Mouse (Mus musculus) forebrain, embryonic 16.5 days (tissue): Measurements from ENCODE around the gene Gm10309. TPM values are rescaled to one million over a fixed set of nuclear protein-coding genes. Genes with fewer than 3 reads are reported as not detected.

ENCODE experiments used
- ATAC-seq: fragments of 200-750 bp; cut with Nextera tagmentation; 2 replicates; pipeline ENCODE4 v1.8.0; 2017; ENCODE audit warnings: mild to moderate bottlenecking, moderate library complexity
- H3K27ac ChIP-seq: fragments of 300-500 bp; sonication (generic); 2 replicates; pipeline ENCODE4 v1.5.1; 2014; ENCODE audit warnings: low read length, control low read depth
- H3K27me3 ChIP-seq: fragments of 300-500 bp; sonication (generic); replicated peaks from 2 replicates; pipeline ENCODE4 v1.6.1; 2014; ENCODE audit warnings: low read length; ENCODE audit not compliant: control insufficient read depth, insufficient read depth
- H3K36me3 ChIP-seq: fragments of 300-500 bp; sonication (generic); 2 replicates; pipeline ENCODE4 v1.6.1; 2014; ENCODE audit not compliant: control insufficient read depth, insufficient read depth
- H3K4me1 ChIP-seq: fragments of 300-500 bp; sonication (generic); replicated peaks from 2 replicates; pipeline ENCODE4 v1.6.1; 2014; ENCODE audit warnings: low read length; ENCODE audit not compliant: control insufficient read depth, insufficient read depth
- H3K4me2 ChIP-seq: fragments of 300-500 bp; sonication (generic); 2 replicates; pipeline ENCODE4 v1.6.1; 2014; ENCODE audit warnings: mild to moderate bottlenecking, low read length, control low read depth
- H3K4me3 ChIP-seq: fragments of 300-500 bp; sonication (generic); replicated peaks from 2 replicates; pipeline ENCODE4 v1.5.1; 2014; ENCODE audit warnings: mild to moderate bottlenecking, low read length, control low read depth
- H3K9ac ChIP-seq: fragments of 300-500 bp; sonication (generic); replicated peaks from 2 replicates; pipeline ENCODE4 v1.6.1; 2014; ENCODE audit warnings: low read depth, low read length, control low read depth
- H3K9me3 ChIP-seq: fragments of 300-500 bp; sonication (generic); 2 replicates; pipeline ENCODE4 v1.6.1; 2016; ENCODE audit warnings: low read length; ENCODE audit not compliant: control insufficient read depth
- WGBS: fragments of 180-500 bp; shearing (Covaris S2); extraction: QIAGEN DNeasy Blood & Tissue Kit; methylation state at CpG from one replicate; pipeline ENCODE4 v1.1.7; 2014; 5-methylcytosine and 5-hydroxymethylcytosine counted together
- polyA plus RNA-seq: library from polyadenylated mRNA; unstranded; fragments of >200 nt; fragmentation: Nextera tagmentation; extraction: Ambion mirVana; gene quantifications from 2 replicates; pipeline ENCODE4 v1.2.1, GENCODE M21; 2015

Gene Gm10309
- polyA plus RNA-seq, 1 experiment from 2014 or later: 1.2 TPM

DNA sequence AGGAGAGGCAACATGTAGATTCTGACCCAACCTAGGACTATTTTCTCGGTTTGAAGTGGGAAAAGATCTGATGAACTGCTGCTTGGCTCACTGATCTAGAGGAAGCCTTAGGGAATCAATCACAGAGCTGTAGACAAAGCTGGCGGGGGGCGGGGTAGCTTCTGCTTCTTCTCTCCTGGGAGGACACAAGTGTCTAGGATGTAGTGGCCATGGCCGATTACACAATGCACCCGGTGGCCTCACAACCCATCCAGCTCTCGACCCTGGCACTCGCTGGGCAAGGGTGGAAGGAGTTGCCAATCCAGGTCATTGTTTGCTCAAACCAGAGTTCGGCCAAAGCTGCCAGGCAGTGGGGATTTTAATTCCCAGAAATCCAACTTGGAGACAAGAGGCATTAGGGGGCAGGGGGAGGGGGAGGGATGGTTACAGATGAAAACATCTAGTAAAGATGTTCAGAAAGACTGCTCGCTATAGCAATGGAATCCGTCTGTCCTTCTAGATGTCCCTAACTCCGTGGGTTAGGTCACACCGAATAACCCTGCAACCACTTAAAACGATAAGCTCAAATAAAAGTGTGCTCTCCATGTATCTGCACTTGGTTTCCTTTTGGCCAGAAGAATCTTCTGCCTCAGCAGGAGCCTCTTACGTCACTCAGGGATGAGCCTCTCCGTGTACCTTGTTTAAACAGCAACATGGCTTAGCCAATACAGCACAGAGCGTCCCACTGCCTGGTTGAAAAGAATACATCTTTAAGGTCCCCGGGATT is 27.9 kb upstream of the Gm10309 start:
- H3K4me1 ChIP-seq: peaks cover 4% of the 10 kb centered on the region; the same call in 1 of the 2 replicates

DNA sequence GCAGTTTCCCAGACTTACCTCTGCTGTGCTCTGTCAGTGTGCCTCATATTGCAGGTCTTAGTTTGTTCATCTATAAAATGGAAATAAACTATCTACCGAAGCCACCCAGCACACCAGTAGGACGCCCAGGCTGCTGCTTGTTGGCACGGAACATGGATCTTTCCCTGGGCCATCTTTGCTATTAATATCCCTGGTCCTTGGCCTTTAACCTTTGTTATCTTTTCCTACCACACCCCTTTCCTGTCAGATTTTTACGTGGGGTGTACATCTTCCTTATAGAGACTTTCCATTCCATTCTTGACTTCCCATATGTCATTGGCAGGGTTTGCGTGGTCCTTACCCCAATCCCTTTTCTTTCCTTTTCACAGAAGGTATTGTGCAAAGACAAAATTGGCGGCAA is 26.2 kb upstream of the Gm10309 start:
- 88% methylated on average over 6 of the region's 6 CpGs for whole genome bisulfite sequencing
- H3K9me3 ChIP-seq: no peaks in the 10 kb centered on the region
- no peak for ATAC-seq
- H3K27ac ChIP-seq: no peak overlapping the region
- no peaks in the 10 kb centered on the region for H3K27me3 ChIP-seq
- no peaks in the 10 kb centered on the region for H3K36me3 ChIP-seq
- no peak overlapping the region for H3K4me2 ChIP-seq
- H3K9ac ChIP-seq: no peak overlapping the region
- H3K4me3 ChIP-seq: no peak overlapping the region
- peaks cover 4% of the 10 kb centered on the region; the same call in 1 of the 2 replicates for H3K4me1 ChIP-seq

More for the DNA sequence above, 27.9 kb upstream of the Gm10309 start:
- Histone ChIP-seq H3K27ac (no peak overlapping the region), H3K36me3 (no peaks in the 10 kb centered on the region), H3K4me2 (no peak overlapping the region), H3K4me3 (no peak overlapping the region), H3K9ac (no peak overlapping the region), H3K27me3 (no peaks in the 10 kb centered on the region), H3K9me3 (no peaks in the 10 kb centered on the region)
- ATAC-seq: no peak
- WGBS: 81% methylated on average over 17 of the region's 17 CpGs

DNA sequence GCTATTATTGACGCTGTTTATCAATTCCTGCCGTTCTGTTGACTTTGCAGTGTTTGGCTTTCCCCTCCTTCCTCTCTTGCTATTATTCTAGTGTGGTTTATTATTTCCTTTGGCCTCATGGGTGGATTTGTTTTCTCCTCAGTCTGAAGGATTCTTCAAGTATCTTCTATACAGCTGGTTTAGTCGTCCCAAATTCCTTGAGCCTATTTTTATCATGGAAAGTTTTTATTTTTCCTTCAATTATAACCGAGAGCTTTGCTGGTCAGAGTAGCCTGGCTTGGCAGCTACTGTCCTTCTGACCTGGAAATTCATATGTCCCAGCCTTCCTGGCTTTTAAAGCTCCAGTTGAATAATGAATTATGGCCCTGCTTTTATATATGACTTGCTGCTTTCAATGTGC is 24.4 kb upstream of the Gm10309 start:
- ATAC-seq: no peak
- Histone ChIP-seq H3K36me3 (no peaks in the 10 kb centered on the region), H3K4me2 (no peak overlapping the region), H3K27me3 (no peaks in the 10 kb centered on the region), H3K9me3 (no peaks in the 10 kb centered on the region), H3K27ac (no peak overlapping the region), H3K9ac (no peak overlapping the region), H3K4me1 (no peaks in the 10 kb centered on the region), H3K4me3 (no peak overlapping the region)
- 82% methylated on average over 4 of the region's 4 CpGs for whole genome bisulfite sequencing

DNA sequence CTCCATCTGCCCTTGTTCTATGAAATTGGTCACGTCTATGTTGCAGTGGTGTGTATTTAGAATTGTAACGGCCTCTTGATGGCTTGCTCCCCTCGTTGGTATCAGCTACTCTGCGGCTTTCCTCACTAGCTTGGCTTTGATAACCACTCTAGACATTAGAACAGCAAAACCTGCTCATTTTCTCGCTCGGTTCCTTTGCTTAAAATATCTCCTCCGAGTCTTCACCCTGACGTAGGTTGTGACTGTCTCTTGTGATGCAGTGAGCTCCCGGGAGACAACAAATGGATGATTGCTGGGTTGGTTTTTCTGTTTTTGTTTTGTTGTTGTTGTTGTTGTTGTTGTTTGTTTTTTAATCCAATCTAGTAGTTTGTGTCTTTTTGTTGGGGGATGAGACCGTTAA is 24.0 kb upstream of the Gm10309 start:
- Histone ChIP-seq H3K9ac (no peak overlapping the region), H3K4me1 (no peaks in the 10 kb centered on the region), H3K9me3 (no peaks in the 10 kb centered on the region), H3K4me3 (no peak overlapping the region), H3K27ac (no peak overlapping the region), H3K36me3 (no peaks in the 10 kb centered on the region), H3K27me3 (no peaks in the 10 kb centered on the region), H3K4me2 (no peak overlapping the region)
- ATAC-seq: no peak
- WGBS: 88% methylated on average over 10 of the region's 10 CpGs

DNA sequence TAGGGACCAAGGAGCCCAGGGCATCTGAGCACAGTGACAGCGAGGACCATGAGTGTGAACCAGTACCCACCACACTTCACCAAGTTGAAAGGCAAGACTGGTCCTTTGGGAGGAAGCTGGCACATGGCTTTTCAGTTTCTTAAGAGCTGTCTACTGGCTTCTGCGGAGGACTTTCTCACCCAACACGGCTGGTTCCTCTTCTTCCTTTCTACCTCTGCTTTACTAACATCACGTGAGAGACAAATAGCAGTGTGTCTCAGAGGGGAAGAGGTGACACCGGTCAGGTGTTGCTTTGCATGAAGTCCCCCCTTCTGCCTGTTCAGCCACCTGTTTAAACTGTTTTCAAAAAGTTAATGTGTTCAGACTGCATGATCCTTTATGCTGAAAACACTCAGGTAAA is 22.3 kb upstream of the Gm10309 start:
- 89% methylated on average over 5 of the region's 5 CpGs for WGBS
- Histone ChIP-seq H3K9me3 (no peaks in the 10 kb centered on the region), H3K4me1 (no peaks in the 10 kb centered on the region), H3K9ac (no peak overlapping the region), H3K27ac (no peak overlapping the region), H3K4me2 (no peak overlapping the region), H3K36me3 (no peaks in the 10 kb centered on the region), H3K27me3 (no peaks in the 10 kb centered on the region), H3K4me3 (no peak overlapping the region)
- ATAC-seq: no peak

DNA sequence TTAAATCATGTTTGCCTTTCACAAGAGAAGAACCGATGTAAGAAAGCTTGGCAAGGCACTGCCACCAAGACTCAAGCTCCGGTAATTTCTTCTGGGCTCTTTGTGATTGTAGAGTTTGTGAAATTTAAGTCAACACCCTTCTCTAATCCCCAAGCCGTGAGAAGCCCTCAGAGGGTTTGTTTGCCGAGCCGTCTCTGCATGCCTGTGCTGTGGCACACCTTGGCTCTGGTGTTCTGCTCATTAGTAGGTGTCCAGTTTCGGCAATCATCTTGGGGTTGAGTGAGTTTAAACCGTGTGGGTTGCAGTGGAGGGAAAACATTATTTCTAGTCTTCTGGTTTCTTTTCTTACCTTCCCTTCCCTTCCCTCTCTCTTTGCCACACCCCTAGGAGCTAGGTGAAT is 21.0 kb upstream of the Gm10309 start:
- Histone ChIP-seq H3K9me3 (no peaks in the 10 kb centered on the region), H3K4me1 (no peaks in the 10 kb centered on the region), H3K27me3 (no peaks in the 10 kb centered on the region), H3K4me3 (no peak overlapping the region), H3K4me2 (no peak overlapping the region), H3K36me3 (no peaks in the 10 kb centered on the region), H3K27ac (no peak overlapping the region), H3K9ac (no peak overlapping the region)
- no peak for ATAC-seq
- 82% methylated on average over 7 of the region's 7 CpGs for WGBS

DNA sequence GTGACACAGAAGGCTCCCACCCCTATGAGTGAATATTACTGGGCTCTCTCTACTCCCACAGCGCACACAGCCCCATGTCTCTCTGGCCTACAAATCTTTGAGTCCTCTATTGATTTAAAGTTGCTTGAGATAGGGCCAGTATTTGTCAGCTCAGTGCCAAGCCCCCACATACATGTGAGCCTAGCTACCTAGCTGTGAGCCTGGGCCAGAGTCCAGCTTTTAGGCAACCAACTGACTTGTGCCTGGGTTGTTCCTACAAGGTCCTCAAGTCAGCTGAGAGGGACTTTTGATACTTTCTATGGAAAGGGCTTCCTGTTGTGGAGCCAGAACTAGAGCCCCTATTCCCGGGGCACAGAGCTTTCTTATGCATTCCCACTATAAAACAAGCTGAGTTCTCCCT is 20.0 kb upstream of the Gm10309 start:
- Histone ChIP-seq H3K4me1 (no peaks in the 10 kb centered on the region), H3K27me3 (no peaks in the 10 kb centered on the region), H3K36me3 (no peaks in the 10 kb centered on the region), H3K9ac (no peak overlapping the region), H3K27ac (no peak overlapping the region), H3K4me2 (no peak overlapping the region), H3K4me3 (no peak overlapping the region), H3K9me3 (no peaks in the 10 kb centered on the region)
- ATAC-seq: no peak
- WGBS: 95% methylated on average over 2 of the region's 2 CpGs

DNA sequence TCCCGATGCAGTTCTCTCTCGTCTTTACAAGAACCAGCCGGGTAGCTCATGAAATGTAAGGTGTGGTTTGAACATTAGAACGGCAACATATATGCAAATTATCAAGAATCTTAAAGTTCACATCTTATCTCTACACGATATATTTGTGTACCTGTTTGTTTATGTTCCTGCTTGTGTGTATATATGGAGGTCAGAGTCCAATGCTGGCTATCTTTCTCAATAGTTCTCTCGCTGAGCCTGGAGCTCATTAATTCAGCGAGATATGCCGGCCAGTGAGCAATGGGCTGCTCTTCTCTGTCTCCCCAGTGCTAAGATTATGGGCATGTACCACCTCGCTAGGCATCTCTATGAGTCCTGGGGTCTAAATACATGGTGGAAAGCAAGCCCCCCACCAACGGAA is 18.8 kb upstream of the Gm10309 start:
- H3K4me1 ChIP-seq: no peaks in the 10 kb centered on the region
- no peak overlapping the region for H3K4me2 ChIP-seq
- H3K27me3 ChIP-seq: no peaks in the 10 kb centered on the region
- H3K4me3 ChIP-seq: no peak overlapping the region
- no peak overlapping the region for H3K27ac ChIP-seq
- no peaks in the 10 kb centered on the region for H3K36me3 ChIP-seq
- 94% methylated on average over 10 of the region's 10 CpGs for WGBS
- no peak overlapping the region for H3K9ac ChIP-seq
- no peaks in the 10 kb centered on the region for H3K9me3 ChIP-seq
- no peak for ATAC-seq

DNA sequence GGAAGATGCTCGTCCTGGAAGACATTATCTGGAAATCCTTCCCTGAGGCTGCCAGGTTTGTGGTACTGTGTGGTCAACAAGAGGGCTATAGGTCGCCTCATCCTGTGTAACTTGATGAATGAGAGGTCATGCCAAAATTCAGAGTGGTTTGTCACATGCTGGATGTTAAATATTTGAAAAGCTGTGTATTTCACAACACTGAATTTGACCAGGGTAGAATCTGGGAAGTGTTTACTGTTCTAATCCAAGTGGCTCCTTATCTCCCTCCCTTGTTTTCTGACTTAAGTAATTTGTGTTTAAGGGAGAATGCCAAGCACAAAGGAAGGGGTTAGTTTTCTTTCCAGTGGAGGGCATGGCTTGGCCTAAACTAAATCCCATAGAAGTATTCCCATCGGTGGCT is 18.3 kb upstream of the Gm10309 start:
- no peaks in the 10 kb centered on the region for H3K36me3 ChIP-seq
- H3K4me3 ChIP-seq: no peak overlapping the region
- no peak overlapping the region for H3K27ac ChIP-seq
- WGBS: 86% methylated on average over 3 of the region's 3 CpGs
- no peak overlapping the region for H3K4me2 ChIP-seq
- no peak for ATAC-seq
- H3K9ac ChIP-seq: no peak overlapping the region
- H3K9me3 ChIP-seq: no peaks in the 10 kb centered on the region
- H3K4me1 ChIP-seq: no peaks in the 10 kb centered on the region
- H3K27me3 ChIP-seq: no peaks in the 10 kb centered on the region

DNA sequence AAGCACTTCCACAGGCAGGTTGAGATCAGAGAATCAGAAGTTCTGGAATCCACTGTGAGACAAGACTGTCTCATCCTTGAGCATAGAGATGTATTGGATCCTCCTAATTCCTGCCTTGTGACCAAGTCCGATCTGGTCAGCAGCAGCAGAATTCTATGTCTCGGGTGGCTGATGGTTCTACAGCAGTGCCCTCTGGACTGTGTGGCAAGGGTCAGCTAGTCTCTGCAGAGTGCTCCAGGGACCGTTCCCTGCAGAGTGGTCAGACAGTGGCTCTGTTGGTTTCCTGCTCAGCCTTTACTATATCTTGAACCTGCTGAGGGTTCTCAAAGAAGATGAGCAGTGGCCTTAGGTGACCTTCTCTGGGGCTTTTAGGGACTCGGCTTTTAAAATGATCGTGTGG is 17.6 kb upstream of the Gm10309 start:
- no peak for ATAC-seq
- H3K9ac ChIP-seq: no peak overlapping the region
- no peak overlapping the region for H3K4me2 ChIP-seq
- H3K4me1 ChIP-seq: no peaks in the 10 kb centered on the region
- WGBS: 92% methylated on average over 5 of the region's 5 CpGs
- H3K4me3 ChIP-seq: no peak overlapping the region
- no peaks in the 10 kb centered on the region for H3K36me3 ChIP-seq
- H3K27ac ChIP-seq: no peak overlapping the region
- no peaks in the 10 kb centered on the region for H3K9me3 ChIP-seq
- no peaks in the 10 kb centered on the region for H3K27me3 ChIP-seq
